Mouse (Mus musculus) brain, embryonic 18.5 days (tissue): Measurements from ENCODE around the gene Morf4l1.
"Not testable (repeated sequence)": the region's sequence is repeated elsewhere in the genome, so short reads cannot be mapped to it uniquely, and the experiment has no call there.

Experiments
- DNase-seq: peaks from one replicate; pipeline ENCODE4 v3.0.0-alpha.2; 2012; ENCODE audit warnings: low read depth, low spot score

The Morf4l1 gene

DNA sequence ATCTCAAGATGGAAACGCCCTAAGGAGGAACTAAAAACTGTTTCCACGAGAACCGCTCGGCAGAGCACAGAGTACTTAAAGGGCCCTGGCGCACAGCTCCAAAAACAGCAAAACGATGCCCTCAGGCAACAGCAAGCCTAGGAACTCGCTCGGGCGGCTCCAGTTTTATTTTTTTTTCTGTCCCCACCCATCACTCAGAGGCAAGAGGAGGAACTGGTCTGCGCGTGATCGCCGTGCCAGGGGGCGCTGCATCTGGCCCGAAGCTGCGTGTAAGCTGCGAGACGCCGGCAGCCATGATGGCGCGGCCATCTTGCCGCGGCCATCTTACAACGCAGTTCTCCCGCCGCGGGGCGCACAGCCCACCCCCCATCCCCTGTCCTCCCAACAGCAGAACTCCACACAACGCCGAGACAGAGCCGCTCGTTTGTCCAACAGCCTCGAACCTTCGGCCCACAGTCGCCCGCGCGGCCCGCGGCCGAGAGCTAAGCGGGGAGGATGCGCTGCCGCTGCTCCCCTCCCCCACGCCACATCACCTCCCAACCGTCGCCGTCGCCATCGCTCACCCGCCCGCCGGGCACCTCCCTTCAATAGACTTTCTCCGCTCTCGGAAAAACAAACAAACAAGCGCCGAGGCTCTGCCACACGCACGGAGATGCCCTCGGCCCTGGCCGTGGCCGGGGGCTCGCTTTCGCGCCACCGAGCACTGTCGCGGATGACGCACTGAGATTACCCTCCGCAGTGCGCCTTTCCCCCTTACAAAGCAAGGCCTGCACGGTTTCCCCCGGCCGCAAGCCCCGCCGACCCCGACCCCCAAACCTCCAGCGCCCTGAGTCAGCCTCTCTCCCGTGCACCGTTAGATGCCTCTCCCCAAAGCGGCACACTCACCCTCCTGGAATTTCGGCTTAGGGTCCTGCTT, 665 bp downstream of the Morf4l1 start:
- DNase-seq, result peak; percentile 77

DNA sequence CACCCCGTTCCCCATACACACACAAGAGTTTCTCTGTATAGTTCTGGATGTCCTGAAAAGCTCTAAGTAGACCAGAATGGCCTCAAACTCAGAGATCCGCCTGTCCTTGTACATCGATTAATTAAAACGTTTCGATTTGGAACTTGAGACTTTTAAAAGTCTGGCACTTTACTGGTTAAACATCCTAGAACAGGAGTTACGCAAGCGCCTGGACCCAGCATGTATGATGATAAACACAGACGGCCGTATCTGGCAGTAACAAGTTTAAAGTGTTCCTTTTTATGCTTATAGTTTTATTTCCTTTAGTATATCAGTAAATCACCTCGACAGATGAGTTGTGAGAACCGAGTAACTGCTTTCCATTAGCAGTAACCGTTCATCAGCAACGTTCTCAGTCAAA, 1.4 kb downstream of the Morf4l1 start:
- no peak for DNase-seq

DNA sequence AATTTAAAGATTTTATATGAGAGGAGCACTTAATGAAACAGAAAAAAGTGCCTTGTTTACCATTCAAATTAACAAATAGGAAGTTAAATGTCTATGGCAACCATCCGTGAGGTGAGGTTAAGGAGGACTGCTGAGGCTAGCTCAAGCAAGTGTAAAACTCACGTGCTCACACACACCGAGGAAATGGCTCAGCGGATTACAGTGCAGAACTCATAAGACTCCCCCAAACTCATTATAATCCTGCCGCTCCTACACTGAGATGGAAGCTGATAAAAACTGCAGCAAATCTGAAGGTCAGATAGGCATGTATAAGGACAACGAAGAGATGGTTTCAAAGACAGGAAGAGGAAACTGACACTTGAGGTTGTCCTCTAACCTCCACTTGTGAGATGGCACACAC, 5.2 kb downstream of the Morf4l1 start:
- no peak for DNase-seq

DNA sequence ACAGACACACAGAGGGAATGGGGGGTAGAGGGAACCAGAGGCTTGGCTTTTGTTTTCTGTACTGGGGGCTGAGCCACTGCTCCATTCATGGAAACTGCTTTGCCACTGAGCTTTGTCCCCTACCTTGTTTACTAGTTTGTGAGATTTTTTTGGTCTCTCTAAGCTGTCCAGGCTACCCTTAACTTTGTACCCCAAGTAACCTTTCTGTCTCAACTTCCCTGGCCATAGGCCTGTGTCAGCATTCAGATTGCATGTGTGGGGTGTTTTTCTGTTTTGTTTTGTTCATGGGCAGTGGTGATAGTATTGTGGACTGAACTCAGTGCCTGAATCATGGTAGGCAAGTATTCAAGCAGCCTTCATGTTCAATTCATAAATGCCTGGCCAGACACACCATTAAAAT, 6.3 kb downstream of the Morf4l1 start:
- no peak for DNase-seq

DNA sequence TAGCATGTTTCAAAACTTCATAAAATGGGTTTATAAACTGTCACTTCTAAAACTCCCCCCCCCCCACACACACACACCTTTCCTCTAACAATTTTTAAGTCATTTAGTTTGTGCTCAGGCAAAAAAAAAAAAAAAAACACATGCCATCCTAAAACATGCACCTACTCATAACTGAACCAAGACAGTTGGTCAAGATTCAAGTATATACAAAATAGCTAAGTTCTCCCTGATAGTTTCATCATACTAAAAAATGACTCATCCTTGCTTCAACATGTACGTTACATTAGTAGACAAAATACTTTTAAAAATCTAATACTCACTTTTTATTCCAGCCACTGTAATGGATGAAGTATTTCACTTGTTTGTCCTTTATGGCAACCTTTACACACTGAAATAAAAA, 7.7 kb downstream of the Morf4l1 start:
- DNase-seq, result no peak

DNA sequence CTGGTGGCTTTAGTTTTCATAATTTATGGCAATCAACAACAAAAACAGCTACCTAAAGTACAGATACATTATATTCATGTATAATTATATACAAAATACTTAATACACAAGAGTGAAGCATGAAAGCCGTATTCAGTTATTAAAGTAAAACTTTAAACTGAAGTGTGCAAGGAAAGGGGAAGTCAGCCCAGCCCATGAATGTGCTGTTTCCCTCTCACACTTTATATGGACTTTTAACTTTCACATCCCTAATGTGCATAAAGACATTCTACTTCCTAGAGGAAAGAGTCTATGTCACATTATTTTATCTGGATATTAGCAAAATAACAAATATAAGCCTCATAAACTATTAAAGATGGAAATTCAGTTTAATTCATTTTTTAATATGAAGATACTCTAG, 9.1 kb downstream of the Morf4l1 start:
- no peak for DNase-seq

DNA sequence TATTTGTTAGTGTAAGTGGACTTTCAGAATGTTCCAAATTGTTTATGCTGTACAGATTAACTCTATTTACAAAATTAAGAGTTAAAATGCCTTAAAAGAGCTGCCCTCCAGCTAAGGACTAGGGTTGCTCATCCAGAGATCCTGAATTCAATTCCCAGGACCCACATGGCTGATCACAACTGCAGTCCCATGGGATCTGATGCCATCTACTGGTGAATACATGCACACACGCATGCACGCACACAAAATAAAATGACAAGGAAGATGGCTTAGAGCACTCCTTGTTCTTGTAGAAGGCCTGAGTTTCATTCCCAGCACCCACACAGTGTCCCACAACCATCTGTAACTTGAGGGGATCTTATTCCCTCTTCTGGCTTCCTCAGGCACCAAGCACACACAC, 13.8 kb downstream of the Morf4l1 start:
- DNase-seq, result no peak

DNA sequence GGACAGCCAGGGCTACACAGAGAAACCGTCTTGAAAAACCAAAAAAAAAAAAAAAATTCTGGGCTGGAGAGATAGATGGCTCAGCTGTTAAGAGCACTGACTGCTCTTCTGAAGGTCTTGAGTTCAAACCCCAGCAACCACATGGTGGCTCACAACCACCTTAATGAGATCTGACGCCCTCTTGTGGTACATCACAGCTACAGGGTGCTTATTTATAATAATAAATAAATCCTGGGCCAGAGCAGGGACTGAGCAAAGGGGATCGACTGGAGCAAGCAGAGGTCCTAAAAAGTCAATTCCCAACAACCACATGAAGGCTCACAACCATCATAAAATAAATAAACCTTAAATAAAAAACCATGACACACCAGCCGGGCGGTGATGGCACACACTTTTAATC, 15.6 kb downstream of the Morf4l1 start:
- no peak for DNase-seq

DNA sequence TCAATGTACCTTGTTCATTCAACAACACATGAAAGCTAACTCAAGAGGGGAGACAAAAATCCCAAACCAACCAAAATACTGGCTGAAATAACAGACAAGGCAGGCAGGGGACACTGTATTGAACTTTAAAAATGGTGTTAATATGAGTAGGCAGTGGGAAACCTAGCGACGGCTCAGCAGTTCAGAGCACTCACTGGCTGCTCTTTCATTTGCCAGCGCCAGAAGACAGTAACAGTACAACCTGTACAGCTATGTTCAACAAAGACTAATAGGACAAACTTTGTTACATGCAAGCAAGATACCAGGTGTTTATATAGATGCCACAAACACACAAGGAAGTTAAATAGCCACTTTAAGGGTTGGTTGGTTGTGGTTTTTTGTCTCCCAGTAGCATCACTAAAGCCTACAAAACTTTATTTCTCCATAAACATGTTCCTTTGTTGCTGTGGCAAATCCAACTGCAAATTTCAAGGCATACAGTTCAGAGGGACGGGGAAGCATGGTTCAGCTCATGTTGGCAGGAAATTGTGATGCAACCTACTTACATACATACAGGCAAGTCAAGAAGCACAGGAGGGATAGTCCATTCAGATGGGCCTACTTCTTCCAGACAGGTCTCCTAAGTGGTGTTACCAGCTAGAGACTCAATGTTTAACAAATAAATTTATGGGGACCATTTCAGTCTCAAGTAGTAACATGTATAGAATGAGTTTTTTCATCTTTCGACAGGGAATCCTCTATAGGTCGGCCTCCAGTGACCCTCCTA, 25.1 kb downstream of the Morf4l1 start:
- DNase-seq, result no peak

DNA sequence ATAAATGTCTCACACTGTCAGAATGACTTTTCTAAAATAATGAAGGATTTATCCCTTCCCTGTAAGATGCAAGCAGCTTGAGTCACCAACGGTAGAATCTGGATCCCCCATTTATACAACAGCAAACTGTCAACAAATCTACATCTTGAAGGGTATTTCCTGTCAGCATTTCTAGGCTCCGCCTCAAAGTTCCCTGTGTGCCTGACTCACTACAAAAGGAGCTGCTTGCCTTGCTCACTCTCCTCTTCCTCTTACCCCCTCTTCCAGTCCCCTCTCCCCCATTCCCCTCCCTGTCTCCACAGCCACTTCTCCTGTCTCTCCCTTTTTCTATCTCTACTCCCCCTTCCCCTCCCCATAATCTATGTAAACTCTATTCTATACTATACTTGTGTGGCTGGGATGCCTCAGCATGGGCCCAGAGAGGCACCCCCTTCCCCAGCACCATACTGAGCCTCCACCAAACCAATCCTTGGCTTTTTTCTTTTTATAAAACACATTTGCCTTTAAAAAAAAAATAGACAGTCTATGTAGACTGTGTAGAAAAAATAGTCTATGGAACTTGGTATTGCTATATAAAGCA, 26.6 kb downstream of the Morf4l1 start:
- no peak for DNase-seq

DNA sequence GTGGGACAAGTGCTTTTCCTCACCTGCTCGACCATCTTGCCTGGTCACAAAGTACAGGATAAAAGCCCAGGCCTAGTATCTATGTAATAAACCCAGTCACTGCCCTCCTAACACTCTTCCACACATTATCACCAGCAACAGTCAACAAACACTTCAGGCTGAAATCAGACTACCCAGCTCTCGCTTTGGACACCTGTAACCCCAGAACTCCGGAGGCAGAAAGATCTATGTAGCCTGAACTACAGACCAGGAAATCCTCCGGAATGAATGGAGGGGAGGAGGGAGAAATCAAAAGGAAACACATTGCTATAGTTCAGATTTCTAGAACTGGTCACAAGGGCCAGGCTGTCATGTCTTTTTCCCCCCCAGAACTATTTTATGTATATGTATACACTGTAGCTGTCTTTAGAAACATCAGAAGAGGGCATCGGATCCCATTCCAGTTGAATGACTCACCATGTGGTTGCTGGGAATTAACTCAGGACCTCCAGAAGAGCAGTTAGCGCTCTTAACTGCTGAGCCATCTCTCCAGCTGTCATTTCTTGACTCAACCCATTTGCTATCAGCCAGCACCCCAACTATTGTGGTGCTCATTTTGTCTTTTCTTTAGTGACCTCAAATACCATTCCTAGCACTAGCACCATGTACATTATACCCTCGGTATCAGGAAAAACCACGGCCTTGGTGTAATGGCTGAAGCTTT, 29.7 kb downstream of the Morf4l1 start:
- no peak for DNase-seq

DNA sequence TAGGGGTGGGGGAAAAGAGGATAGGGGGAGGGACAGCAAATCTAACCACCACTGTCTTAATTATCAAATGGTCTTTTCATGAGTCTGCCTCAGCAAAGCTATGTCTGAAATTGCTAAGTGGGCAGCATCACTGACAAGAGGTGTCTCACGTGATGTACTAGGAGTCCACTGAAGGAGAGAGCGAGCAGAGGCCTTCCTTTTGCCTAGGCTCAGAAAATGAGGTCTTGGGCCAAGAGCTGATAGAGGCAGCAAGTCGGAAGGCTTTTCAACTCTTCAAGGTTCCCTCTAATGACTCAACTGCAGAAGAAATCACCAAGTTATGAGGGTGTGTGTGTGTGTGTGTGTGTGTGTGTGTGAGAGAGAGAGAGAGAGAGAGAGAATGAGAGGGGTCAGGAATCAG, 30.4 kb downstream of the Morf4l1 start:
- DNase-seq, result no peak

DNA sequence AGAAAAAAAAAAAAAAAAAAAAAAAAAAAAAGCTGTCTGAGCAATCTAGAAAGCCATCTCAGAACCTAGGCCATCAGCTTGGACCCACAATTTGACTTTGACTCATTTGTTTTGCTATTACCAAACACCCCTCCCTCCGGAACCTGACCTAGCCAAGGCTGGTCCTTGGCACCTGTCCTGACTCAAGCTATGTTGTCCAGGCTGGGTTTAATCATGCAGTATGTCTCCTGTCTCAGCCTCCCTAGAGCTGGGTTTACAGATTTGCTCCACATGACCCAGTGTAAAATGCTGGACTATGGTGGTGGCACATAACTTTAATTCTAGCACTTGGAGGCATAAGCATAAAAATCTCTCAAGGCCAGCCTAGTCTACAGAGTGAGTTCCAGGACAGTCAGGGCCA, 31.6 kb downstream of the Morf4l1 start:
- DNase-seq, result no peak

DNA sequence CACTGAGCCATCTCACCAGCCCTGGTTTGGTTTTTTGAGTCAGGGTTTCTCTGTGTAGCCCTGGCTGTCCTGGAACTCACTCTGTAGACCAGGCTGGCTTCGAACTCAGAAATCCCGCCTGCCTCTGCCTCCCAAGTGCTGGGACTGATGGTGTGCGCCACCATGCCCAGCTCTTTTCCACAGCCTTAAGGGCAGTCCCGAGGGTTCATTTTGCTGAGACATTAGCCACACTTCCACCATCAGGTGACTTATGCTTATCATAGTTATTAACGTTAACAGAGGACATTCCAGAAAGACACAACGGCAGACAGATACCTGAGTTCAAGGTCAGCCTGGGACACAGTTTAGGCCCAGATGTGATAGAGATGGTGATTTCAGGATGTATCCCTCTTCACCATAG, 32.6 kb downstream of the Morf4l1 start:
- not testable (repeated sequence) for DNase-seq

DNA sequence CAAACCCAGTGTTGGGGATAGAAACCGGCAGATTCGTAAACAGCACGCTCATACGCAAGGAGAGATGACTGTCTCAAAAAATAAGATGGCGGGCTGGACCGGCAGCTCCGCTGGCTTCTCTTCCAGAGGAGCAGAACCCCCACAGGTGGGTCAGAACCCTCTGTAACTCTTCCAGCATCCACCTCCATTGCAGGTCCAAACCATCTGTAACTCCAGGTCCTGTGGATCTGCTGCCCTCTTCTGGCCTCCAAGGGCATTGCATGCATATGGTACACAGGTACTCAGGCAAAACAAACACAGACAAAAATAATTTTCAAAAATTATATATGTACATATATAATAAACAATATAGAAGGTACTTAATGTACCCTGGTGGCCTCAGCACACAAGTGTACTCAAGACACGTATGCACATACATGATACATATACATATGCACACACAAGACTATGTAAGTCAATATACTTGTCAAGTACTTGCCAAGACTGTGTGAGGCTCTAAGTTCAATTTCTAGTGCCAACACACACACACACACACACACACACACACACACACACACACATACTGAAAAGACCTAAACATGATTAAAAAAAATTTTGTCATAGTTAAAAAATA, 37.6 kb downstream of the Morf4l1 start:
- DNase-seq, result no peak

DNA sequence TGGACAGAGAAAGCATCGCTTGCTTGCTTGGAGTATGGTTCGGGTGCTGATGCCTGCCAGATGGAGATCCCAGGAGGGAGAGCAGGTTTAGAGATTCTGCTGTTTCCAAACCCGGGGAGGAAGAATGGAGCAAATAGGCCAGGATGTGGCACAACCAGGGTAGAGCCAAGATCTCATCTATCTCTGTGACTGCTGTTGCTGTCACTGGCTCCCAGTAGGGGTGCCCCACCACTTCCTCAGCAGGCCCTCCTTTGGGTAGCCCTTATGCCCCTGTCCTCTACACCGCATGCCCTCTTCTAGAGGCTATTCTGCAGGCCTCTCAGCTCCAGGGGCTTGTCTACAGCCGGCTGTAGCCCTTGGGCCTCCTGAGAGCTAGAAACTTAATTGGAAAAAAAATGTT, 38.4 kb downstream of the Morf4l1 start:
- no peak for DNase-seq

DNA sequence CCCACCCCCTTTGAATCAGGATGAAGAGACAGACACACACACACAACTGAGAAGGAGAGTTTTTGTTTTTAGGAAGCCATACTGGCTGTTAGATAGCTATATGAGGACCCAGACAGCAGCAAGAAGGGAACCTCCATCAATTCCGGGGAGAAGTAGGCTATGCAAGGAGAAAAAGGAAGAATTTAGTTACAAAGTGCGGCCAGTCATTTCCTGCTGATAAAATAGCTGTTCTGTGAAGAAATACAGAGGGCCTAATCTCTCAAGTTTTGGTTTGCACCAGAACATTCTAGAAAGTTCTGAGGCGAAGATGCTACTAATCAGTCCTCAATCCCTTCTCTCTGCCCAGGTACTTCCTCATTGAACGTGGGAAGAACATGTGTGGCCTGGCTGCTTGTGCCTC, 39.2 kb downstream of the Morf4l1 start:
- DNase-seq, result no peak

DNA sequence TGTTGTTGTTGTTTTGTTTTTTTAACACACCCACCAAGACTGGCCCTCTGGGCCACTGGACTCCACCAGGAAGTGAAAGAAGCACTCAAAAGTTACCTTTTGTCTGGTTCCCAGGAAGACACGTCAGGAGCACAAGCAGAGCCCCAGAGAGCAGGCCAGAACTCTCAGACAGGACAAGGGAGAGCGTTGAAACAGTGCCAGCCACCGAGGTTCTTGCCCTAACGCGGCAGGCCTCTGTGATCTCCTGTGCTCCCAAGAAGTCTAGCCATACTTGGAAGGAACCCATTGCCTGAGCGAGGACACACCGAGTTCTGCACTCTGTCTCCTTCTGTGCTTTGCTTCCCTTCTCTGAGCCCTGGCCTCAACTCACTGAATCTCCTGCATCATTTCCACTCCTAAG, 44.4 kb downstream of the Morf4l1 start:
- DNase-seq, result no peak

DNA sequence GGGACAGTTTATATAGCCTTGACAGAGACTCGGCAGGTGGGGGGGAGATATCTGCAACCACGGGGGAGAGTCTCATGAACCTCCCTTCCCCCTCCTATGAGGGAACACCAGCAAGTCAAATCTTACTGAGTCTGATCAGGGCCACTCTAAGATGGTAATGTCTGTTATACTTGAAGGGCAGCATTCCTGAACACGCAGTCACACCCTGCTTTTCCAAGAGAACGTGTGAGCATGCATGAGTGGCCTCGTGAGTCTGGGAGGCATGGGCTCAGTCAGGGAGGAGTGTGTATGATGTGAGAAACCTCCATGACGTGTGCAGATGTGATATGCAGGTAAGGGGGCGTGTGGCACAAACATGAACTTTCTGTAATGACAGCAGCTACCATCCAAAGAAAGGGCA, 45.1 kb downstream of the Morf4l1 start:
- no peak for DNase-seq

DNA sequence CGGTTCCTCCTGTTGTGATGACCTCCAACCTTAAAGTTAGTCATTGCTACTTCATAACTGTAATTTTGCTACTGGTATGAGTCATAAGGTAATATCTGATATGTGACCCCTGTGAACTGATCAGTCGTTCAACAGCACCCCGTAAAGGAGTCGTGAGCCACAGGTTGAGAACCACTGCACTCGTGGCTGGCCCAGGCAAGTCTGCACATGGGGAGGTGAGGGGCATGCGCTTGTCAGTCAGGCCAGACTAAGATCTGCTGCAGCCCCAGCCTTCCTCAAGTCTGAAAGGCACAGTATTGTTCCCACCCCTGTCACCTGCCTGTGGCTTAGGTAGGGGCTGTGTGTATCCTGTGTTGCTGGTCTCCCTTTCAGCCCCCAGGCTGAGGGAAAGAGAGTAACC, 45.8 kb downstream of the Morf4l1 start:
- no peak for DNase-seq

DNA sequence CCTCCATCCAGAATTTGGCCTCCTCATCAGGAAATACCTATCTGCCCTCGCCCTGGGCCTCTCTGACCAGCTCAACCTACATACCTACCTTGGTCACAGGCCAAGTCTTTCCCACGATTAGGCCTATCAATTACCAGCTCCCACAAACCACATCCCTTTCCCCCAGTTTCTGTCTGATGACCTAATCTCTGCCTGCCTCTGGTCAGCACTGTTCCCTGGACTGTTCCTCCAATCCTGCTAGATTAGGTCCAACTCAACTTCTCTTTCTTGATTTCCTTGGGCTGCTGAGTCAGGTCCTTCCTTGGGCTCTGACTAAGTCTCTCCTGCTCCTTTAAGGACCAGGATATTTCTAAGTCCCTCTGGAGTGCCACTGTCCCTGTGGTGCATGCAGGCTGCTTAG, 47.2 kb downstream of the Morf4l1 start:
- no peak for DNase-seq

DNA sequence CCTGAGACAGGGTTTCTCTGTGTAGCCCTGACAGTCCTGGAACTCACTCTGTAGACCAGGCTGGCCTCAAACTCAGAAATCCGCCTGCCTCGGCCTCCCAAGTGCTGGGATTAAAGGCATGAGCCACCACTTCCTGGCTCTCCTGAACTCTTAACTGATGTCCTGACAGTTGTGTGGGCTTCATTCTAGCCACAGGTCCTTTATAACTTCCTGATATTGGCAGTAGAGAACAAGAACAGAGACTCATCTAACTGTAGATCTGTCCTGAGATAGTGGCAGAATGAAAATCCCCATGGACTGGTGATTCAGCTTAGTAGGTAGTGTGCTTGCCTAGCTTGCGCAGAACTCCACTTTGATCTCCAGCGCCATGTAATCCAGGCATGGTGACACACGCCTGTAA, 53.6 kb downstream of the Morf4l1 start:
- not testable (repeated sequence) for DNase-seq
